Mouse (Mus musculus) embryonic facial prominence, embryonic 11.5 days (tissue): ENCODE data around the gene Atp9a. TPM values are rescaled to one million over a fixed set of nuclear protein-coding genes. Genes with fewer than 3 reads are reported as not detected.

Source experiments
- ATAC-seq: fragments of 200-750 bp; cut with Nextera tagmentation; replicated peaks from 2 replicates; pipeline ENCODE4 v1.8.0; 2017; ENCODE audit warnings: low read depth; ENCODE audit not compliant: insufficient number of reproducible peaks, low FRiP score, low TSS enrichment
- DNase-seq: peaks from one replicate; pipeline ENCODE4 v3.0.0-alpha.2; 2015; ENCODE audit warnings: low spot score
- H3K27ac ChIP-seq: fragments of 300-500 bp; sonication (generic); replicated peaks from 2 replicates; pipeline ENCODE4 v1.5.1; 2014; ENCODE audit warnings: mild to moderate bottlenecking, low read depth, low read length, control low read depth
- H3K27me3 ChIP-seq: fragments of 300-500 bp; sonication (generic); 2 replicates; pipeline ENCODE4 v1.6.1; 2014; ENCODE audit warnings: mild to moderate bottlenecking, low read length, moderate library complexity, mixed read lengths; ENCODE audit not compliant: control insufficient read depth, insufficient read depth
- H3K36me3 ChIP-seq: fragments of 300-500 bp; sonication (generic); replicated peaks from 2 replicates; pipeline ENCODE4 v1.6.1; 2014; ENCODE audit warnings: low read depth, mild to moderate bottlenecking, low read length, moderate library complexity, mixed read lengths; ENCODE audit not compliant: control insufficient read depth, insufficient read depth
- H3K4me1 ChIP-seq: fragments of 300-500 bp; sonication (generic); 2 replicates; pipeline ENCODE4 v1.6.1; 2014; ENCODE audit warnings: low read length, mixed read lengths; ENCODE audit not compliant: control insufficient read depth, insufficient read depth
- H3K4me2 ChIP-seq: fragments of 300-500 bp; sonication (generic); 2 replicates; pipeline ENCODE4 v1.6.1; 2014; ENCODE audit warnings: low read depth, mild to moderate bottlenecking, control low read depth, low read length, moderate library complexity
- H3K4me3 ChIP-seq: fragments of 300-500 bp; sonication (generic); 2 replicates; pipeline ENCODE4 v1.5.1; 2014; ENCODE audit warnings: low read depth, low read length, control low read depth
- H3K9ac ChIP-seq: fragments of 300-500 bp; sonication (generic); replicated peaks from 2 replicates; pipeline ENCODE4 v1.6.1; 2014; ENCODE audit warnings: mild to moderate bottlenecking, control low read depth, low read length
- H3K9me3 ChIP-seq: fragments of 300-500 bp; sonication (generic); replicated peaks from 2 replicates; pipeline ENCODE4 v1.6.1; 2016; ENCODE audit warnings: mild to moderate bottlenecking, low read length, inconsistent platforms, mixed read lengths; ENCODE audit not compliant: control insufficient read depth
- WGBS: fragments of 180-500 bp; shearing (Covaris S2); extraction: QIAGEN DNeasy Blood & Tissue Kit; methylation state at CpG from one replicate; pipeline ENCODE4 v1.1.7; 2014; 5-methylcytosine and 5-hydroxymethylcytosine counted together
- polyA plus RNA-seq: library from polyadenylated mRNA; unstranded; fragments of >200 nt; fragmentation: Nextera tagmentation; extraction: Ambion mirVana; gene quantifications from 2 replicates; pipeline ENCODE4 v1.2.1, GENCODE M21; 2014

Atp9a gene
- polyA plus RNA-seq, 1 experiment from 2014 or later = 10.4 TPM

DNA sequence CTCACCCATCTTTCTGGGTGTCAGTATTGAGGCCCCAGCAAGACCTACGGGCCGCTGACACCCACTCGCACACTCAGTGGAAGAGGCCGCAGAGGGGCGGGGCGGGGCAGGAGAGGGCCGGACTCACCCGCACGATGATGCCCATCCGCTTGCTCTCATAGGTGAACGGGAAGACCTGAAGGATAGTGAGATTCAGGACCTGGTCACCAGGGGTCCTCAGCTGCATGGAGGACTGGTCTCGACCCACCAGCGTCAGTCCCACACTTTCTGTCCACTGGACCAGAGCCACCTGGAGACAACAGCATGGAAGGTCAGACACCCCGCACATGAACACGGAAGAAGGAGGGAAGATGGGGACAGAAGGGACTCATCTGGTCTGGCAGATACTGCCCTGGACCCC is 80.4 kb downstream of the Atp9a start:
- Histone ChIP-seq H3K36me3 (no peaks in the 10 kb centered on the region), H3K9me3 (no peaks in the 10 kb centered on the region), H3K4me2 (no peak overlapping the region), H3K4me1 (no peaks in the 10 kb centered on the region), H3K27me3 (no peaks in the 10 kb centered on the region), H3K27ac (no peak overlapping the region), H3K9ac (no peak overlapping the region), H3K4me3 (no peak overlapping the region)
- DNase-seq (no peak), ATAC-seq (no peak; the same call in 1 of the 2 replicates)
- WGBS = 78% methylated on average over 15 of the region's 15 CpGs

DNA sequence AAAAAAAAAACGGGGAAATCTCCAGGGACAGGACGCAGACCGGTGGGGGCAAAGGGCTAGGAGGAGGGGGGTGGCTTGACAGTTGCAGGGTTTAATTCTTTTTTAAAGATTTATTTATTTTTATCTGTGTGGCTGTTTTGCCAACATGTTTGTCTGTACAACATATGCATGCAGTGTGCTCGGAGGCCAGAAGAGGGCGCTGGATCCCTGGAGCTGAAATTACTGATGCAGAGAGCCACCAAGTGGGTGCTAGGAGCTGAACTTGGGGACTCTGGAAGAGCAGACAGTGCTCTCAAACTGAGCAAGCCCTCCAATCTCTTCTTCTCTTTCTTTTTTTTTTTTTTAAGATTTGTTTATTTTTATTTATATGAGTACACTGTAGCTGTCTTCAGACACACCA is 81.9 kb downstream of the Atp9a start:
- Histone ChIP-seq H3K9me3 (no peaks in the 10 kb centered on the region), H3K4me3 (no peak overlapping the region), H3K4me2 (no peak overlapping the region), H3K27ac (no peak overlapping the region), H3K9ac (no peak overlapping the region), H3K4me1 (no peaks in the 10 kb centered on the region), H3K36me3 (no peaks in the 10 kb centered on the region), H3K27me3 (no peaks in the 10 kb centered on the region)
- 68% methylated on average over 5 of the region's 5 CpGs for WGBS
- ATAC-seq (no peak), DNase-seq (no peak)

DNA sequence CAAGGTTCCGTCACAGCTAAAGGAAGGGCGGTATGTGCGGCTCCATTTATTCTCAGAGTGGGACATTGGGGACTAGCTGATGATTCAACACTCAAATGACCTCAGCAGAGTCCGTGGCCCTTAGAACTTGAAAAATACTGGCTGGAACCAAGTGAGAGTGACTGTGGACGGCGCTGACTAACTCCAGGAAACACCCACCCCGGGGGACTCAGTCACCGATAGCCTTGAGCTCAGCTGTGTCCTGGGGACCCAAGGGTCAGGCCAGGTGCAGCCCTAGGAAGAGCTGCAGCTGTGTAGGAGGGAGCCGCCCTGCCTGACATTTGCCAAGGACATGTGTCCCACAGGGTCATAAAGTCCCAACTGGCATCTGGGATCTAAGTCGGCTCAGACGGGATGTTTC is 83.7 kb downstream of the Atp9a start:
- 79% methylated on average over 11 of the region's 11 CpGs for WGBS

DNA sequence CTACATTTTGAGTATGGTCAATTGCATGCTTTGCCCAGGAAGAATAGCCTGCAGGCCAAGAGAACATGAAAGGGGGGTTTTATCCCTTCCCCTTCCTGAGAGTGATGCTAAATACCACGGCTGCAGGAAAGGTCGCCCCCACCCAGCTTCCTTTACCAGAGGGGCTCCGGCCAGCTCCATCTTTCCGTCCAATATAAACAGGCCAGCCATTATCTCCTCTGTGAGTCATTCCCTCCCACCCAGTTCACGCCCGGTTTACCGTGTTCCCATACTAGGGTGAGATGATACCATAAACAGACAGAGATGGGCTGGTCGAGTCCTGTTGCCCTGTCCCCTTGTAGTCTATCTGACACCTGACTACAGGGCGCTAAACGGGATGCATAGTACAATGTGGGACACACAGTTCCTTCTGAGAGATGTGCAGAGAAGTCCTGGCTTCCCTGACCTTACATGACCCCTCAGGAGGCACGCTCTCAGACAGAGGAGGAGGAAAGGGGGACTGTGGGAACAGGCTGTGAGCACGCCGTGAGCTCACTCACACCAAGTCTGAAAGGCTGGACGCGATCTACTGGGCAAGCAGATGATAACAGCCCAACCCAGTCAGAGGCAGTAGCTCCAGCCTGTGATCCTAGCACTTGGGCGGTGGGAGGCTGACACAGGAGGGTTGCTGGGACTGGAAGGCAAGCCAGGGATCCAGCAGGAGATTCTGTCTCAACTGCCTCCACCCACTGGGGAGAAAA is 85.5 kb downstream of the Atp9a start:
- H3K9me3 ChIP-seq = no peaks in the 10 kb centered on the region
- no peak overlapping the region for H3K4me3 ChIP-seq
- ATAC-seq (no peak), DNase-seq (no peak)
- 58% methylated on average over 16 of the region's 16 CpGs for WGBS
- H3K9ac ChIP-seq = no peak overlapping the region
- H3K4me2 ChIP-seq = no peak overlapping the region
- no peaks in the 10 kb centered on the region for H3K36me3 ChIP-seq
- H3K27ac ChIP-seq = no peak overlapping the region
- H3K4me1 ChIP-seq = no peaks in the 10 kb centered on the region
- no peaks in the 10 kb centered on the region for H3K27me3 ChIP-seq

More for the DNA sequence above, 83.7 kb downstream of the Atp9a start:
- no peak overlapping the region for H3K4me2 ChIP-seq
- no peaks in the 10 kb centered on the region for H3K27me3 ChIP-seq
- no peaks in the 10 kb centered on the region for H3K9me3 ChIP-seq
- no peak for DNase-seq
- no peak overlapping the region for H3K9ac ChIP-seq
- H3K27ac ChIP-seq = no peak overlapping the region
- no peaks in the 10 kb centered on the region for H3K36me3 ChIP-seq
- no peak overlapping the region for H3K4me3 ChIP-seq
- ATAC-seq = no peak
- no peaks in the 10 kb centered on the region for H3K4me1 ChIP-seq

DNA sequence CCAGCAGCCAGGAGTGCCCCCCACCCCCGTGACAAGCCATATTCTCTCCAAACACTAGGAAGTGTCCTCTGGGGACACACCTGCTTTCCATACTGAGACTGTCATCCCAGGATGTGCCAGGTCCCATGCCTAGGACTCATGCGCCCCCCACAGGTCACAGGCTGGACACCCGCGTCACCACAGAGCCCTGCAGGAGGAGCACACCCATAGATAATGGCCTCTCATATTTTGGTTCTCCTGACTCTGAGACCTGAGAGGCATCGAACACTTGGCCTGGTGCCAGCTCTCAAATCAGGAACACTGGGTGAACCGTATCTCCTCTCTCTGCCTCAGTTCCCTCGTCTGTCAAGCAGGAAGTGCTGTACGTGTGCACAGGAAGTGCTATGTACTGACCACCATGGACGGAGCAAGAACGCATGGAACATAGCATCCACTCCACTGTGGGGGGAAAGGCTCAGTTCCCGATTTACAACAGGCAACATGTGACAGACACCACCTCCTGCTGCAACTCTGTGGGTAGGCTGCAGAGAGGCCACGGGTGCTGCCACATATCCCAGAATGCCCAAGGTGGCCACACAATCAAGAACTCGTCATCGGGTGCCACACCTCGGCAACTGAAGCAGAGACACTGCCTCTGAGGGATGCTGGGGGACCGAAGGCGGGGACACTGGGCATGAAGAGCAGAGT is 87.1 kb downstream of the Atp9a start:
- ATAC-seq = no peak
- Histone ChIP-seq H3K9me3 (no peaks in the 10 kb centered on the region), H3K36me3 (no peaks in the 10 kb centered on the region), H3K4me3 (no peak overlapping the region), H3K4me2 (no peak overlapping the region), H3K27me3 (no peaks in the 10 kb centered on the region), H3K4me1 (no peaks in the 10 kb centered on the region), H3K9ac (no peak overlapping the region), H3K27ac (no peak overlapping the region)
- no peak for DNase-seq
- 76% methylated on average over 17 of the region's 17 CpGs for WGBS

DNA sequence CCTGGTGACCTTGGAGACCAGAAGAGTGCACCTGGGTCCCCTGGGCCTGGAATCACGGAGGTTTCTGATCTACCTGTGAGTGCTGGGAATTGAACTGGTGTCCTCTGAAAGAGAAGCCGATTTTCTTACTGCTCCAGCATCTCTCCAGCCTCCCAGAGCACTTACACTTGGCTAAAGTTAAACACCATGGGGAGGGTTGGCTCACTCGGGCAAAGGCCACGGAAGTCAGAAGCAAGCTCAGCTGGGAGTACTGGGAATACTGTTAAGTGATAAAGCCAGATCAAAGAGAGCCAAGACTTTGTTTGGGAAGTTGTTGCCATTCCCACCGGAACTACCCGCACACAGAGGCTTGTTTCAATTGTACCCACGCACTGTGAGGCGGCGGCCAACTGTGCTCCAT is 87.7 kb downstream of the Atp9a start:
- Histone ChIP-seq H3K27me3 (no peaks in the 10 kb centered on the region), H3K4me1 (no peaks in the 10 kb centered on the region), H3K36me3 (no peaks in the 10 kb centered on the region), H3K27ac (no peak overlapping the region), H3K4me2 (no peak overlapping the region), H3K9me3 (no peaks in the 10 kb centered on the region), H3K9ac (no peak overlapping the region), H3K4me3 (no peak overlapping the region)
- DNase-seq (no peak), ATAC-seq (no peak)
- 76% methylated on average over 9 of the region's 9 CpGs for WGBS

DNA sequence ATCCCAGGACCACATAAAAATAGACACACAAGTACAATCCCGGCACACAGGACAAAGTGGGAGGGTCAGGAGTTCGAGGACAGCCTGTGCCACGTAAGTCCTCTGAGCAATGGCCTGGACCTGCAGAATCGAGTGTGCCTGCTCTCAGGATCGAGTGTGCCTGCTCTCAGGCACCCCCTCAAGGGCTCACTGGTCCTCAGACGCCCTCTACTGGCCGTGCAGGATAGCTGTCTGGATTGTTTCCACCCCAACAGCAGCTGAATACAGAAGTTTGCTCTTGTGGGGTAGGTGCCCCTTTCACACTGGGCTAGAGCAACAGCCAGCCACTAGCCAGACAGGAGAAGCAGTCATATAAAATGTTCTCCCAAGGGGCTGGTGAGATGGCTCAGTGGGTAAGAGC is 90.5 kb downstream of the Atp9a start:
- Histone ChIP-seq H3K27ac (no peak overlapping the region), H3K9me3 (no peaks in the 10 kb centered on the region), H3K36me3 (no peaks in the 10 kb centered on the region), H3K4me1 (no peaks in the 10 kb centered on the region), H3K4me3 (no peak overlapping the region), H3K9ac (no peak overlapping the region), H3K4me2 (no peak overlapping the region), H3K27me3 (no peaks in the 10 kb centered on the region)
- 52% methylated on average over 7 of the region's 7 CpGs for WGBS
- ATAC-seq (no peak), DNase-seq (no peak)

DNA sequence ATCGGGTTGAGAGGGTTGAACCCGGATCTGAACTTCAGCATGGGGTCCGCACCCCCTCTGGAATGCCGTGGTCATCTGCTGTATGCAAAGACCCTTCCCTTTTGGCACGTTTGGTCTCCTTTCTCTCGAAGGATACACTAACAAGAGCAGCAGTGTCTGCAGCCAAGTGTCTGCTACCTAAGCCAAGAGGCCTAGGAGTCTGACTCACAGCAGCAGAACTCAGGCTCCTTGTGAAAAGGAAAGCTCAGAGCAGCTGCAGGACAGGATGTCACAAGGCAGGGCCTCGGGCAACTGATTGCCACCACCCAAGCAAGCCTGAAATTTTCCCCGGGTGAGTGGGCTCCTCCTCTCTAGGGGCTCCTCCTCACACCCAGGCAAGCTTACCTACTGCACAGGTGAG is 94.0 kb downstream of the Atp9a start:
- no peak overlapping the region for H3K4me3 ChIP-seq
- 73% methylated on average over 8 of the region's 8 CpGs for WGBS
- no peak for ATAC-seq
- H3K27me3 ChIP-seq = no peaks in the 10 kb centered on the region
- H3K9me3 ChIP-seq = no peaks in the 10 kb centered on the region
- no peaks in the 10 kb centered on the region for H3K4me1 ChIP-seq
- no peak overlapping the region for H3K27ac ChIP-seq
- H3K9ac ChIP-seq = no peak overlapping the region
- no peak for DNase-seq
- no peaks in the 10 kb centered on the region for H3K36me3 ChIP-seq
- H3K4me2 ChIP-seq = no peak overlapping the region
